Mouse (Mus musculus) right cerebral cortex, postnatal 4 days (tissue): ENCODE measurements at regions not wholly inside any gene's neighbourhood (a gene's known extent, or its start where the extent isn't known, plus 50 kb on each side); places are given as distances from the start of the nearest gene placed in this dataset.
"Not testable (repeated sequence)": the region's sequence is repeated elsewhere in the genome, so short reads cannot be mapped to it uniquely, and the experiment has no call there.

Experiments
- DNase-seq: peaks from one replicate; pipeline ENCODE4 v3.0.0-alpha.2; 2022

- no peak for DNase-seq
Measured at GRCm38 (mm10) chr10:20891426-20891825, 60.9 kb upstream of the Ahi1 start.

- no peak for DNase-seq
Measured at GRCm38 (mm10) chr10:20883618-20884017, 68.7 kb upstream of the Ahi1 start.

- DNase-seq: no peak
Measured at GRCm38 (mm10) chr10:20882599-20882998, 69.7 kb upstream of the Ahi1 start.

GRCm38 (mm10) chr10:20880251-20880650, 72.1 kb upstream of the Ahi1 start:
- DNase-seq: no peak

GRCm38 (mm10) chr10:20879482-20879881, 72.9 kb upstream of the Ahi1 start:
- DNase-seq: no peak

- no peak for DNase-seq
Measured at GRCm38 (mm10) chr10:20867076-20867475, 85.3 kb upstream of the Ahi1 start.

GRCm38 (mm10) chr10:20865031-20865430, 87.3 kb upstream of the Ahi1 start:
- DNase-seq: no peak

- DNase-seq: no peak
Measured at GRCm38 (mm10) chr10:20857413-20857812, 94.9 kb upstream of the Ahi1 start.

- peak; percentile 35 for DNase-seq
Measured at GRCm38 (mm10) chr10:20854621-20855363, 97.6 kb upstream of the Ahi1 start.

- DNase-seq: no peak
Measured at GRCm38 (mm10) chr10:20847287-20847686, 105.1 kb upstream of the Ahi1 start.

GRCm38 (mm10) chr10:20843277-20843676, 109.1 kb upstream of the Ahi1 start:
- no peak for DNase-seq

- no peak for DNase-seq
Measured at GRCm38 (mm10) chr10:20842131-20842530, 110.2 kb upstream of the Ahi1 start.

- no peak for DNase-seq
Measured at GRCm38 (mm10) chr10:20841430-20842040, 110.8 kb upstream of the Ahi1 start.

- no peak for DNase-seq
Measured at GRCm38 (mm10) chr10:20838685-20839425, 113.5 kb upstream of the Ahi1 start.

GRCm38 (mm10) chr10:20836816-20837215, 111.9 kb upstream of the Pde7b start:
- not testable (repeated sequence) for DNase-seq

- no peak for DNase-seq
Measured at GRCm38 (mm10) chr10:20834806-20835575, 110.1 kb upstream of the Pde7b start.

- no peak for DNase-seq
Measured at GRCm38 (mm10) chr10:20828304-20828703, 103.4 kb upstream of the Pde7b start.

GRCm38 (mm10) chr10:20827473-20827872, 102.6 kb upstream of the Pde7b start:
- no peak for DNase-seq

- no peak for DNase-seq
Measured at GRCm38 (mm10) chr10:20818548-20818947, 93.7 kb upstream of the Pde7b start.

- DNase-seq: no peak
Measured at GRCm38 (mm10) chr10:20799792-20800191, 74.9 kb upstream of the Pde7b start.

GRCm38 (mm10) chr10:20798400-20798799, 73.5 kb upstream of the Pde7b start:
- DNase-seq: no peak

GRCm38 (mm10) chr10:20793956-20794355, 69.1 kb upstream of the Pde7b start:
- no peak for DNase-seq

GRCm38 (mm10) chr10:20780946-20781345, 56.1 kb upstream of the Pde7b start:
- no peak for DNase-seq
